ENCODE assay signal across 9 mouse cellular contexts in the genomic region with DNA sequence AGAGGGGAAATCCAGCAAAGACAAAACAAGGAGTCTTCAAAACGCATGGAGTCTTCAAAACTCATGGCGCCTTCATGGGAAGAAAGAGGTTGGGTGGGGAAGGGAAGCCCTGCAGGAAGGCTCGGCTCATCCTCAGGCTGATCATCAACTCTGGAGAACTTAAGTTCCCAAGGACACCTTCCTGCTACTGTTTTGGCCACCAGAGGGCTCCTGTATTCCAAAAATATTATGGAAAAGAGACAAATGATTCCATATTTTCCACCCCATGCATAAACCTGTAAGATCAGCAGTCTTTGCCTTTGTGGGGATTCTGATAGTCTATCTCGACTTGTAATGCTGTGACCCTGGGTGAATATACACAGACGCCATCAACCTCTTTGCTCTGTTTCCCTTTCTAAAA.
DNase-seq lines count a peak whose midpoint lies in the region; ATAC-seq lines count a peak whose summit lies in the region.
"Had no signal": no experiment of that assay in that cellular context is flagged by ENCODE, and none has a peak within 500 bp of the region (broad histone marks: within the 10 kb centered on the region; RNA-seq: fewer than 3 reads in every experiment).

No protein-coding gene starts in this region.

- H3K9me3 ChIP-seq in hindbrain, embryonic 11.5 days (ENCODE audit: control insufficient read depth, low read length): no peaks in the 10 kb centered on the region
- H3K9me3 ChIP-seq in hindbrain, embryonic 12.5 days (replicated peaks): no peaks in the 10 kb centered on the region
- no peaks in the 10 kb centered on the region for H3K9me3 ChIP-seq in embryonic facial prominence, embryonic 13.5 days
- H3K9me3 ChIP-seq in liver, embryonic 16.5 days (replicated peaks; ENCODE audit: control insufficient read depth, low read length): no peaks in the 10 kb centered on the region
- H3K9me3 ChIP-seq: neural tube, embryonic 12.5 days had no signal

- H3K4me1 ChIP-seq in hindbrain, embryonic 11.5 days (replicated peaks; ENCODE audit: control insufficient read depth, insufficient read depth, low read length): no peaks in the 10 kb centered on the region; the same call in 1 of the 2 replicates
- H3K4me1 ChIP-seq in hindbrain, embryonic 12.5 days: peaks cover 14% of the 10 kb centered on the region
- H3K4me1 ChIP-seq in embryonic facial prominence, embryonic 13.5 days: peaks cover 40% of the 10 kb centered on the region
- H3K4me1 ChIP-seq in liver, embryonic 16.5 days (ENCODE audit: control insufficient read depth, low read depth, low read length): peaks cover 75% of the 10 kb centered on the region

- H3K36me3 ChIP-seq in hindbrain, embryonic 11.5 days (ENCODE audit: control insufficient read depth, insufficient read depth, low read length): no peaks in the 10 kb centered on the region
- no peaks in the 10 kb centered on the region for H3K36me3 ChIP-seq in hindbrain, embryonic 12.5 days
- H3K36me3 ChIP-seq in embryonic facial prominence, embryonic 13.5 days: no peaks in the 10 kb centered on the region
- H3K36me3 ChIP-seq in liver, embryonic 16.5 days (ENCODE audit: control insufficient read depth, insufficient read depth): no peaks in the 10 kb centered on the region
- H3K36me3 ChIP-seq: neural tube, embryonic 12.5 days had no signal

- H3K4me2 ChIP-seq in hindbrain, embryonic 11.5 days (replicated peaks; ENCODE audit: low read depth, low read length): no peak overlapping the region
- H3K4me2 ChIP-seq in hindbrain, embryonic 12.5 days (replicated peaks): no peak overlapping the region
- H3K4me2 ChIP-seq in embryonic facial prominence, embryonic 13.5 days: no peak overlapping the region
- H3K4me2 ChIP-seq in liver, embryonic 16.5 days (ENCODE audit: low read depth, low read length): no peak overlapping the region
- H3K4me2 ChIP-seq: neural tube, embryonic 12.5 days had no signal

- no peak overlapping the region for H3K9ac ChIP-seq in hindbrain, embryonic 11.5 days (ENCODE audit: low read depth, low read length)
- H3K9ac ChIP-seq in hindbrain, embryonic 12.5 days: no peak overlapping the region
- no peak overlapping the region for H3K9ac ChIP-seq in embryonic facial prominence, embryonic 13.5 days
- H3K9ac ChIP-seq in liver, embryonic 16.5 days (ENCODE audit: low read depth, low read length): peak overlapping the region; percentile 22; the same call in 1 of the 2 replicates
- H3K9ac ChIP-seq: neural tube, embryonic 12.5 days had no signal

- H3K27ac ChIP-seq in hindbrain, embryonic 11.5 days (ENCODE audit: low read depth, low read length): no peak overlapping the region
- no peak overlapping the region for H3K27ac ChIP-seq in hindbrain, embryonic 12.5 days
- H3K27ac ChIP-seq in embryonic facial prominence, embryonic 13.5 days: 0 out of 2 replicates have a peak overlapping the region, but pooled peaks have one; percentile 9
- peak overlapping the region; percentile 31; the same call in 1 of the 2 replicates for H3K27ac ChIP-seq in liver, embryonic 16.5 days (ENCODE audit: low read length)
- H3K27ac ChIP-seq: neural tube, embryonic 12.5 days had no signal

- WGBS in hindbrain, embryonic 11.5 days: 68% methylated on average over 5 of the region's 5 CpGs
- 49% methylated on average over 5 of the region's 5 CpGs for WGBS in hindbrain, embryonic 12.5 days
- 41% methylated on average over 5 of the region's 5 CpGs for WGBS in embryonic facial prominence, embryonic 13.5 days
- WGBS in liver, embryonic 16.5 days (ENCODE audit: insufficient replicate concordance): 51% methylated on average over 5 of the region's 5 CpGs

- H3K27me3 ChIP-seq in hindbrain, embryonic 11.5 days (ENCODE audit: control insufficient read depth, insufficient read depth, low read length): no peaks in the 10 kb centered on the region
- peaks cover 7% of the 10 kb centered on the region; the same call in 1 of the 2 replicates for H3K27me3 ChIP-seq in hindbrain, embryonic 12.5 days
- H3K27me3 ChIP-seq in embryonic facial prominence, embryonic 13.5 days: no peaks in the 10 kb centered on the region
- H3K27me3 ChIP-seq in liver, embryonic 16.5 days (ENCODE audit: control insufficient read depth, insufficient read depth, low read depth, low read length): no peaks in the 10 kb centered on the region
- H3K27me3 ChIP-seq: neural tube, embryonic 12.5 days had no signal

- H3K4me3 ChIP-seq in hindbrain, embryonic 11.5 days (ENCODE audit: low read depth, low read length): no peak overlapping the region
- no peak overlapping the region for H3K4me3 ChIP-seq in hindbrain, embryonic 12.5 days
- no peak overlapping the region for H3K4me3 ChIP-seq in embryonic facial prominence, embryonic 13.5 days
- no peak overlapping the region for H3K4me3 ChIP-seq in liver, embryonic 16.5 days (ENCODE audit: low read depth, low read length)
- H3K4me3 ChIP-seq: neural tube, embryonic 12.5 days had no signal

- peak; percentile 64 for DNase-seq in hindbrain, embryonic 11.5 days (ENCODE audit: low spot score)
- peak; percentile 66 for DNase-seq in adrenal gland, adult 2 months
- DNase-seq in kidney, postnatal 14 days: peak; percentile 71
- DNase-seq in right cerebral cortex, postnatal 36 days (ENCODE audit: low spot score in 2 of 2): peak; percentile 30 to 34

- ATAC-seq in hindbrain, embryonic 11.5 days (ENCODE audit: low FRiP score): no peak
- no peak for ATAC-seq in hindbrain, embryonic 12.5 days (ENCODE audit: low FRiP score)
- ATAC-seq in embryonic facial prominence, embryonic 13.5 days (ENCODE audit: insufficient number of reproducible peaks, insufficient read depth, low FRiP score, low TSS enrichment, low read depth): no peak
- ATAC-seq in liver, embryonic 16.5 days (ENCODE audit: low read depth): no peak
- no peak for ATAC-seq in erythroblast, adult 5-6 weeks (replicated peaks; ENCODE audit: low FRiP score, poor library complexity, severe bottlenecking)

Comparison
In these comparisons a context has a peak if more than half of its experiments do, and no peak if none do; other contexts are left out.
1. H3K27ac ChIP-seq: peak in embryonic facial prominence, embryonic 13.5 days (single experiment) and liver, embryonic 16.5 days (single experiment); none in hindbrain, embryonic 11.5 days (single experiment) and hindbrain, embryonic 12.5 days (single experiment).
2. Peak in every context shown above with its lines, with median percentiles within 50 percentile points of each other: DNase-seq.